Mouse (Mus musculus) neural tube, embryonic 14.5 days (tissue): ENCODE measurements at regions not wholly inside any gene's neighbourhood (a gene's known extent, or its start where the extent isn't known, plus 50 kb on each side); places are given as distances from the start of the nearest gene placed in this dataset.

ENCODE experiments used
- ATAC-seq: fragments of 200-750 bp; cut with Nextera tagmentation; 2 replicates; pipeline ENCODE4 v1.8.0; 2017; ENCODE audit warnings: low read depth, mild to moderate bottlenecking, moderate TSS enrichment, moderate library complexity
- H3K27ac ChIP-seq: fragments of 300-500 bp; sonication (generic); 2 replicates; pipeline ENCODE4 v1.5.1; 2014; ENCODE audit warnings: low read depth, mild to moderate bottlenecking, control low read depth, low read length, moderate library complexity, mixed read lengths
- H3K27me3 ChIP-seq: fragments of 300-500 bp; sonication (generic); 2 replicates; pipeline ENCODE4 v1.6.1; 2014; ENCODE audit warnings: low read length; ENCODE audit not compliant: control insufficient read depth, insufficient read depth
- H3K36me3 ChIP-seq: fragments of 300-500 bp; sonication (generic); 2 replicates; pipeline ENCODE4 v1.6.1; 2014; ENCODE audit warnings: low read length, mixed read lengths; ENCODE audit not compliant: control insufficient read depth, insufficient read depth
- H3K4me1 ChIP-seq: fragments of 300-500 bp; sonication (generic); 2 replicates; pipeline ENCODE4 v1.6.1; 2014; ENCODE audit warnings: low read length; ENCODE audit not compliant: control insufficient read depth, insufficient read depth
- H3K4me2 ChIP-seq: fragments of 300-500 bp; sonication (generic); 2 replicates; pipeline ENCODE4 v1.6.1; 2014; ENCODE audit warnings: mild to moderate bottlenecking, low read depth, low read length, control low read depth
- H3K4me3 ChIP-seq: fragments of 300-500 bp; sonication (generic); 2 replicates; pipeline ENCODE4 v1.5.1; 2014; ENCODE audit warnings: low read depth, low read length, control low read depth, mixed read lengths
- H3K9ac ChIP-seq: fragments of 300-500 bp; sonication (generic); replicated peaks from 2 replicates; pipeline ENCODE4 v1.6.1; 2014; ENCODE audit warnings: low read depth, mild to moderate bottlenecking, control low read depth, low read length, mixed read lengths
- H3K9me3 ChIP-seq: fragments of 300-500 bp; sonication (generic); 2 replicates; pipeline ENCODE4 v1.6.1; 2016; ENCODE audit warnings: low read length; ENCODE audit not compliant: control insufficient read depth
- WGBS: fragments of 180-500 bp; shearing (Covaris S2); extraction: QIAGEN DNeasy Blood & Tissue Kit; methylation state at CpG from one replicate; pipeline ENCODE4 v1.1.7; 2014; 5-methylcytosine and 5-hydroxymethylcytosine counted together

DNA sequence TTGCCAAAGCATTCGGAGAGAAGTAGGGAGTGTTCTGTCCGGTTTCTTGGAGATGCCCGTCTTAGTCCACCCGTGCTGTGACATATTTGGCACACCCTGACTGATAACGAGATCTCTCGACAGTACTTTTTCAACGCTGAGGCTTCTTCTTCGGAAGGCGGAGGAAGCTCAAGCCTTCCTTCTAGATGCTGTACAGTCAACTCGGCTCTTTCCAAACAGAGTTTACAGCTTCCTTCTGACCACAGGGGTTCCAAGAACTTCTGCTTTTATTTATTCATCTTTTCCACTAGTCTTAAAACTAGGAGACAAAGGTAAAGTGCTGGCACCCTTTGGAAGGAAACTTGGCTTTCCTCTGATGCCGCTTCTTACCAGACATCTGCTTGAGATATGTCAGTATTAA is 96.8 kb downstream of the Dkk1 start:
- no peaks in the 10 kb centered on the region for H3K9me3 ChIP-seq
- H3K4me2 ChIP-seq = no peak overlapping the region
- H3K27me3 ChIP-seq = no peaks in the 10 kb centered on the region
- no peak overlapping the region for H3K9ac ChIP-seq
- H3K4me1 ChIP-seq = no peaks in the 10 kb centered on the region
- no peak overlapping the region for H3K27ac ChIP-seq
- H3K36me3 ChIP-seq = no peaks in the 10 kb centered on the region
- H3K4me3 ChIP-seq = no peak overlapping the region
- 94% methylated on average over 11 of the region's 11 CpGs for WGBS
- ATAC-seq = no peak

DNA sequence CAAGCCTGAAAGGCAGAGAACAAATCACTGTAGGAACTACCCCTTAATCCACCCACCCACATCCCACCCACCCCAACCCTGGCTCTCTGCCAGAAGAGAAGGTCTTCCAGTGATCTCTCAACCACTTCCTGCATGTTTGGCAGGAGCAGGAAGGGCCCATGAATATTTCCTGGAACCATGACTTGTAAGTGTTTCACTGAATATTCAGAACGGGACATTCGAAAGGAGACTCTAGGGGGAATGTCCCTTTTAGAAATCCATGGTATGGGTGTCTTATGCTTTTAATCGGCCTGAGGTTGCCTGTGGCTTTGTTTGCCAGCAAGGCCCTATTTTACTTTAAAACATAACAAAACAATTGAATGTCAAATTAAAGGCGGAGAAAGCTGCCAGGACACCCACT is 66.0 kb downstream of the Dkk1 start:
- Histone ChIP-seq H3K36me3 (no peaks in the 10 kb centered on the region), H3K9me3 (no peaks in the 10 kb centered on the region), H3K4me1 (peaks cover 3% of the 10 kb centered on the region), H3K27ac (no peak overlapping the region), H3K27me3 (no peaks in the 10 kb centered on the region), H3K9ac (no peak overlapping the region), H3K4me2 (no peak overlapping the region), H3K4me3 (no peak overlapping the region)
- 39% methylated on average over 4 of the region's 4 CpGs for WGBS
- ATAC-seq = no peak

DNA sequence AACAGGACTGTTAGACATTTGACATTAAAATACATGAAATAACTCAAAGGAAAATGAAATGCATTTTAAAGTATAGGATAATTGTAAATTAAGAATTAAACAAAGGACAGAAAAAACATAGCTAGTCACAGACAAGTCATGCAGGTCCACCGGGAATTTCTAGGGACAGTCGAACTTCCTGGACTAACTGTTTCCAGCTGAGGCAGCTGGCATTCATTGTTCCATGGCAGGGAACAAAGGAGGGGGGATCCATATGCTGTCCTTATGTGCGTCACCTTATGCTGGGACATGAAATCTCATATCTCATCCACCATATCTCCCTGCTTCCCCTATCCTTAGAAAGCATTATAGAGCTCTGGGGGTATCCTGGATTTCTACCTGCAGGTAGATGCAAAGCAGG is 59.7 kb downstream of the Dkk1 start:
- no peaks in the 10 kb centered on the region for H3K4me1 ChIP-seq
- H3K27me3 ChIP-seq = no peaks in the 10 kb centered on the region
- H3K4me3 ChIP-seq = no peak overlapping the region
- no peaks in the 10 kb centered on the region for H3K36me3 ChIP-seq
- 42% methylated on average over 3 of the region's 3 CpGs for WGBS
- H3K9me3 ChIP-seq = no peaks in the 10 kb centered on the region
- H3K27ac ChIP-seq = no peak overlapping the region
- H3K9ac ChIP-seq = no peak overlapping the region
- no peak for ATAC-seq
- no peak overlapping the region for H3K4me2 ChIP-seq

DNA sequence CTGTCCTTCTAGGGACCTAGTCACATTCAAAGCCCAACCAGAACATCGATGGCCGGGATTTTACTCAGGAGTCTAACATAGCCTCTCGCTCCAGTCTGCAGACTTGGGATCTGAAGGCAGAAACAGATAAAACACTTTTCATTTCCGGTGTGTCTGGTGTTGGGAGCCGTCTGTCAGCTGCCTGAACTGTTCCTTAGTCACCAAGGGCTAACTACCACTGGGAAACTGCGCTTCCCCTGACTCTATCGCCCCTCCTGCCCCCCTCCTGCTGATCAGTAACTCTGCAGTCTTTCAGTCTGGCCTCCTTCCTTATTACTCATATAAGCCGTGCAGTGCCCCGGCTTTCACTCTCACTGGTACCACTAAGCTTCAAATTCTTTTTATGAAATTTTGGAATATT is 58.5 kb downstream of the Dkk1 start:
- Histone ChIP-seq H3K9me3 (no peaks in the 10 kb centered on the region), H3K27me3 (no peaks in the 10 kb centered on the region), H3K27ac (no peak overlapping the region), H3K4me3 (no peak overlapping the region), H3K4me2 (no peak overlapping the region), H3K9ac (no peak overlapping the region), H3K4me1 (no peaks in the 10 kb centered on the region), H3K36me3 (no peaks in the 10 kb centered on the region)
- ATAC-seq = no peak
- 59% methylated on average over 9 of the region's 9 CpGs for WGBS
